ENCODE assay signal across 9 mouse cellular contexts in the genomic region with DNA sequence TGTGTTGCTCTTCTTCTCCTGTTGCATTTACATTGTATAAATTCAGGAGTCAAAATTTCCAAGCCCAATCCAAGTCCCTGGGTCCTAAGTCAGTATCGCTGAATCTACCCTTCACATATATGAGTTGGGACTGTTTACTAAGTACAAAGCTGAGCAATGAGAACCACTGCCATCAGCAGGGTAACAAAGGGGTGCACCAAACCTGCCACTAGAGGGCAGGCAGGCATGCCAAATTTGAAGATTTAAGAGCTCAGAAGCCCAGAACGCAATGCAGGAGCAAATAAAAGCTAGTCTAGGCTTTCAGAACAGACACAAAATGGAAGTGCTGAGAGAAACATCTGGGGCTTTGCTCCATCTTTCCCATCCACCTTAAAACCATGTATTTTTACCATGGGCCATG.
DNase-seq lines count a peak whose midpoint lies in the region; ATAC-seq lines count a peak whose summit lies in the region.
"Had no signal": no experiment of that assay in that cellular context is flagged by ENCODE, and none has a peak within 500 bp of the region (broad histone marks: within the 10 kb centered on the region; RNA-seq: fewer than 3 reads in every experiment).

No protein-coding gene starts in this region.

- no peak overlapping the region for H3K4me3 ChIP-seq in midbrain, embryonic 10.5 days
- no peak overlapping the region for H3K4me3 ChIP-seq in midbrain, embryonic 11.5 days (ENCODE audit: low read depth, low read length)
- H3K4me3 ChIP-seq: liver, embryonic 13.5 days had no signal

- WGBS in midbrain, embryonic 10.5 days, result 35% methylated on average over 2 of the region's 2 CpGs
- 37% methylated on average over 2 of the region's 2 CpGs for WGBS in midbrain, embryonic 11.5 days

- no peaks in the 10 kb centered on the region for H3K9me3 ChIP-seq in midbrain, embryonic 10.5 days (replicated peaks)
- H3K9me3 ChIP-seq in midbrain, embryonic 11.5 days (ENCODE audit: control insufficient read depth, low read length), result no peaks in the 10 kb centered on the region
- H3K9me3 ChIP-seq: liver, embryonic 13.5 days had no signal

- DNase-seq in midbrain, embryonic 10.5 days (ENCODE audit: low spot score), result peak; percentile 35
- no peak for DNase-seq in midbrain, embryonic 11.5 days (ENCODE audit: low spot score, missing footprints)
- peak; percentile 59 for DNase-seq in ZHBTc4 (ENCODE audit: low read depth, low spot score)
- peak; percentile 60 for DNase-seq in cerebellum, adult 9-11 months
- DNase-seq in heart, postnatal 14 days, result peak; percentile 36 to 56
- DNase-seq in left cerebral cortex, postnatal 25 days (ENCODE audit: low spot score in 2 of 2), result peak; percentile 43 to 71
- peak; percentile 1 for DNase-seq in naive thymus-derived CD4-positive, alpha-beta T cell, adult 2 months (ENCODE audit: low read depth)
- DNase-seq: liver, embryonic 13.5 days had no signal

- H3K27ac ChIP-seq in midbrain, embryonic 10.5 days (replicated peaks), result no peak overlapping the region
- H3K27ac ChIP-seq in midbrain, embryonic 11.5 days (ENCODE audit: low read depth, low read length), result no peak overlapping the region
- H3K27ac ChIP-seq: liver, embryonic 13.5 days had no signal

- H3K4me2 ChIP-seq in midbrain, embryonic 11.5 days, result no peak overlapping the region
- H3K4me2 ChIP-seq: liver, embryonic 13.5 days had no signal

- no peak for ATAC-seq in midbrain, embryonic 11.5 days (ENCODE audit: low FRiP score)
- ATAC-seq in erythroblast, adult 5-6 weeks (replicated peaks; ENCODE audit: low FRiP score, poor library complexity, severe bottlenecking), result no peak; the same call in 1 of the 2 replicates

- H3K27me3 ChIP-seq in midbrain, embryonic 10.5 days (ENCODE audit: low read depth, poor library complexity, severe bottlenecking), result peaks cover 80% of the 10 kb centered on the region
- H3K27me3 ChIP-seq in midbrain, embryonic 11.5 days (ENCODE audit: control insufficient read depth, insufficient read depth, low read length), result peaks cover 5% of the 10 kb centered on the region
- H3K27me3 ChIP-seq: liver, embryonic 13.5 days had no signal

- H3K4me1 ChIP-seq in midbrain, embryonic 10.5 days, result no peaks in the 10 kb centered on the region
- H3K4me1 ChIP-seq in midbrain, embryonic 11.5 days (ENCODE audit: control insufficient read depth, insufficient read depth, low read length), result no peaks in the 10 kb centered on the region
- H3K4me1 ChIP-seq: liver, embryonic 13.5 days had no signal

- no peaks in the 10 kb centered on the region for H3K36me3 ChIP-seq in midbrain, embryonic 10.5 days
- H3K36me3 ChIP-seq in midbrain, embryonic 11.5 days (ENCODE audit: control insufficient read depth, insufficient read depth, low read length), result no peaks in the 10 kb centered on the region
- H3K36me3 ChIP-seq: liver, embryonic 13.5 days had no signal

- intact Hi-C loops in heart, postnatal 14 days (cut with DNase I), result loop anchor here (10.0 kb wide), 1 partner anchor 208 kb away; no protein-coding TSS in a partner anchor
- intact Hi-C loops in left cerebral cortex, postnatal 25 days (cut with DNase I), result loop anchor here (2.0 to 5.0 kb wide), 2 partner anchors 116 to 205 kb away; a partner anchor contains a TSS

- no peak overlapping the region for H3K9ac ChIP-seq in midbrain, embryonic 11.5 days (ENCODE audit: low read length)
- H3K9ac ChIP-seq: liver, embryonic 13.5 days had no signal
